Comparison of ENCODE assay signal across 8 mouse cellular contexts in the genomic region with DNA sequence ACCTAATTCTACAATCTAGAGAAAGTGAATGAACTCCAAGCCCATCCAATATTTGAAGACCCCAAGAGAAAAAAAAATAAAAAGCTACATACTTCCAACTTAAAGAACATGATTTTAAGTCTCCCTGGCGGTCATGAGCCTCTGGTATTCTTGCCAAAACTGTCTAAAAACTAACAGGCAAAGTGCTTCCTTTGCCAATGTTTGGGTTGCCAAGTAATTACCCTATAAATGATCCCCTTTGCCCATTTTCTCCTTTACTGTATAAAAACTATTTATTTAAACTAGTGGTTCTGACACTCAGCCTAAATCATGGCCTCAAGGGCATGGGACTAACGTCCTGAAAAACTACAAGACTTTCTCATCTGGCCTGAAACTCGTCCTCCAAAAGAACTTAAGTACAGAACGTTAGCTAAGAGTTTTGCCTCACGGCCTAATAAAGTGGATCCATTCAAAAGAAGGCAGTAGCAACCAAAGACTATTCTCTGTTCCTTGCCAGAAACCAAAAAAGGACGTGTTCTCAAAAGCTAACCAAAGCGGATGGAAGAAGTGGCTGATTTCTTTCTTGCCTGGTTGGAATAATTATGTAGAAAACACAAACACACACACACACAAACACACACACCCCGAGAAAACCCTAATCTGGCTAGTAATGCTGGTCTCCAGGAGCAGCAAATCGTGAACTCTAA. TPM values are rescaled to one million over a fixed set of nuclear protein-coding genes. Genes with fewer than 3 reads are reported as not detected.
A peak's percentile ranks its signal among the peaks of the same experiment; 100 is the strongest.
DNase-seq lines count a peak whose midpoint lies in the region; ATAC-seq and TF ChIP-seq lines count a peak whose summit lies in the region.

No protein-coding gene starts in this region.

- peak overlapping the region; percentile 62 for H3K4me3 ChIP-seq in layer of hippocampus, adult 2 months
- H3K4me3 ChIP-seq in embryonic facial prominence, embryonic 10.5 days, result peak overlapping the region; percentile 89
- peak overlapping the region; percentile 80 for H3K4me3 ChIP-seq in hindbrain, postnatal 0 days (ENCODE audit: low read length)

- peak overlapping the region; percentile 72 for H3K4me2 ChIP-seq in hindbrain, postnatal 0 days (ENCODE audit: low read depth, low read length)

- H3K36me3 ChIP-seq in embryonic facial prominence, embryonic 10.5 days (replicated peaks), result no peaks in the 10 kb centered on the region
- H3K36me3 ChIP-seq in hindbrain, postnatal 0 days (ENCODE audit: insufficient read depth, low read length), result no peaks in the 10 kb centered on the region

- ATAC-seq in hindbrain, postnatal 0 days, result no peak
- ATAC-seq in granulocyte monocyte progenitor cell, adult 5-6 weeks (replicated peaks; ENCODE audit: poor library complexity, severe bottlenecking), result no peak

- no peak for DNase-seq in layer of hippocampus, adult 2 months (ENCODE audit: low spot score in 2 of 2)
- no peak for DNase-seq in layer of hippocampus, adult 18-20 months (ENCODE audit: low spot score in 2 of 2)
- no peak for DNase-seq in embryonic facial prominence, embryonic 10.5 days (ENCODE audit: low spot score)
- DNase-seq in hindbrain, postnatal 0 days (ENCODE audit: low spot score), result peak; percentile 52
- peak; percentile 12 for DNase-seq in naive thymus-derived CD4-positive, alpha-beta T cell, adult 2 months (ENCODE audit: low read depth)
- DNase-seq in adrenal gland, postnatal 14 days, result no peak
- DNase-seq in right cerebral cortex, postnatal 14 days, result no peak

- peak overlapping the region; percentile 81; the same call in 1 of the 2 replicates for H3K9ac ChIP-seq in hindbrain, postnatal 0 days (replicated peaks; ENCODE audit: low read length)

- peaks cover 15% of the 10 kb centered on the region for H3K4me1 ChIP-seq in embryonic facial prominence, embryonic 10.5 days
- 0 out of 2 replicates have a peak, but pooled peaks cover 11% of the 10 kb centered on the region for H3K4me1 ChIP-seq in hindbrain, postnatal 0 days (ENCODE audit: insufficient read depth, low read length)

- H3K27me3 ChIP-seq in embryonic facial prominence, embryonic 10.5 days (replicated peaks; ENCODE audit: low read depth, poor library complexity, severe bottlenecking), result peaks cover 11% of the 10 kb centered on the region
- H3K27me3 ChIP-seq in hindbrain, postnatal 0 days (ENCODE audit: insufficient read depth, low read length), result no peaks in the 10 kb centered on the region

- no peak for TF ChIP-seq CTCF in layer of hippocampus, adult 2 months (conservative IDR thresholded peaks at IDR 0.05)
- TF ChIP-seq CTCF in hindbrain, postnatal 0 days (IDR thresholded peaks at IDR 0.05; ENCODE audit: low read depth), result no peak

- H3K27ac ChIP-seq in layer of hippocampus, adult 2 months, result peak overlapping the region; percentile 87; the same call in 1 of the 2 replicates
- no peak overlapping the region; the same call in 1 of the 2 replicates for H3K27ac ChIP-seq in embryonic facial prominence, embryonic 10.5 days (replicated peaks)
- peak overlapping the region; percentile 80; the same call in 1 of the 2 replicates for H3K27ac ChIP-seq in hindbrain, postnatal 0 days

- no peaks in the 10 kb centered on the region for H3K9me3 ChIP-seq in embryonic facial prominence, embryonic 10.5 days
- H3K9me3 ChIP-seq in hindbrain, postnatal 0 days (ENCODE audit: low read length), result no peaks in the 10 kb centered on the region

- WGBS in embryonic facial prominence, embryonic 10.5 days, result 47% methylated on average over 9 of the region's 9 CpGs
- 31% methylated on average over 9 of the region's 9 CpGs for WGBS in hindbrain, postnatal 0 days

RNA-seq across cellular contexts. Expression of a gene that starts 12.9 kb away (rescaled TPM):
- total RNA-seq in layer of hippocampus, adult 2 months (2021), result 10 to 100 TPM; 24.4 to 26.6 TPM
- 10 to 100 TPM; 18.1 to 24.9 TPM for total RNA-seq in layer of hippocampus, adult 18-20 months (2021)
- polyA plus RNA-seq in embryonic facial prominence, embryonic 10.5 days (2016; fragmentation: Nextera tagmentation; extraction: Ambion mirVana), result 18.0 and 21.3 TPM in 2 replicates
- total RNA-seq in hindbrain, postnatal 0 days (2014; rRNA removed), result 14.7 and 18.1 TPM in 2 replicates
- polyA plus RNA-seq in hindbrain, postnatal 0 days (2015; fragmentation: Nextera tagmentation; extraction: Ambion mirVana), result 24.9 and 26.8 TPM in 2 replicates
- total RNA-seq in adrenal gland, postnatal 14 days (2021), result 16.6 and 17.0 TPM in 2 replicates
- 42.7 and 49.6 TPM in 2 replicates for total RNA-seq in granulocyte monocyte progenitor cell, adult 5-6 weeks (2014; fragmentation: Nextera tagmentation)
- total RNA-seq in granulocyte monocyte progenitor cell, adult 5-6 weeks (2017), result 42.1 and 48.8 TPM in 2 replicates

RNA-seq across cellular contexts. Expression of a gene that starts 53.1 kb away (rescaled TPM):
- total RNA-seq in layer of hippocampus, adult 2 months (2021), result 1 to 10 TPM; 1.7 to 2.0 TPM
- 1 to 10 TPM; 1.1 to 1.6 TPM for total RNA-seq in layer of hippocampus, adult 18-20 months (2021)
- polyA plus RNA-seq in embryonic facial prominence, embryonic 10.5 days (2016; fragmentation: Nextera tagmentation; extraction: Ambion mirVana), result 9.7 and 10.9 TPM in 2 replicates
- total RNA-seq in hindbrain, postnatal 0 days (2014; rRNA removed), result 37.6 and 48.8 TPM in 2 replicates
- 9.4 and 11.1 TPM in 2 replicates for polyA plus RNA-seq in hindbrain, postnatal 0 days (2015; fragmentation: Nextera tagmentation; extraction: Ambion mirVana)
- total RNA-seq in adrenal gland, postnatal 14 days (2021), result 12.3 and 13.2 TPM in 2 replicates
- total RNA-seq in granulocyte monocyte progenitor cell, adult 5-6 weeks (2014; fragmentation: Nextera tagmentation), result 0.43 TPM in 1 of 2 replicates, not detected in the other
- total RNA-seq in granulocyte monocyte progenitor cell, adult 5-6 weeks (2017), result not detected in 2 replicates

Comparison
In these comparisons a context has a peak if more than half of its experiments do, and no peak if none do; other contexts are left out.
1. DNase-seq: peak in hindbrain, postnatal 0 days (single experiment) and naive thymus-derived CD4-positive, alpha-beta T cell, adult 2 months (single experiment); none in layer of hippocampus, adult 2 months (0 of 2), layer of hippocampus, adult 18-20 months (0 of 2), embryonic facial prominence, embryonic 10.5 days (single experiment), adrenal gland, postnatal 14 days (single experiment) and right cerebral cortex, postnatal 14 days (single experiment).
2. Peak in every context shown above with its lines, with median percentiles within 50 percentile points of each other: H3K4me3 ChIP-seq.